Mouse (Mus musculus): ENCODE data around the gene Hells. TPM values are rescaled to one million over a fixed set of nuclear protein-coding genes. Genes with fewer than 3 reads are reported as not detected.

Hells gene
- 89.0 and 90.0 TPM in 2 replicates for polyA plus RNA-seq (2016; fragmentation: Nextera tagmentation; extraction: Ambion mirVana)

DNA sequence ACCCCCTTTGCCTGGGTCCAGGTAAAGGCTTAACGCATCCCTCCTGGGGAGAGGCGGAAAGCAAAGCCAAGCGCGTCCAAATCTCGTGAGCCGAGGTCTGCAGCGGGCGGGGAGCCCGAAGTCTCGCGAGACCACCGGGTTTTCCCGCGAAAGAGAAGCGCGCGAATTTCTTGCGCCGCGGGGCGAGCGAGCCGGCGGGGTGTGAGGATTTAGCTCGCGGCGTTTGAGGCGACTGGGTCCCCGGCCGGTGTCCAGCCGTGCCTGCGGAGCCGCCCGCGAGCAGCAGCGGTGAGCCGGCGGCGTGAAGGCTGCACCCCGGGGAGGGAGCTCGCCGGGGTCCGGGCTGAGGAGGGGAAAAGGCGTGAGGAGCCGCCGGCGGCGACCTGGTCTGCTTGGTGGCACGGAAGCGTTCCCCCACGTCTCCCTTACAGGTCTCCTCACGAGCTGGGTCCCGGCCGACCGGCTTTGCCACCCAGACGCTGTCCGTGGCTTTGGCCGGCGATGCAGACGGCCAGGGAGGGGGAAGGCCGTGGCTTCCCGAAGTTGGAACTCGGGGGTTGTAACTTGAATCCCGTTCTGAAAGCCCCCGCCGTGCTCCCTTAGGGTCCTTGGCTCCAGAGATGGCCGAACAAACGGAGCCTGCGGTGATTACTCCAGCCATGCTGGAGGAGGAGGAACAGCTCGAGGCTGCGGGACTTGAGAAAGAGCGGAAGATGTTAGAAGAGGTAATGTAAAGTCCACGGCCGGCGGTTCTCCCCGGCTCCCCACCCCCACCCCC, at the start of gene Hells:
Gene Hells, plus strand, starts transcription at position 128 of the 778 bp plus-strand sequence.
- ATAC-seq (ENCODE audit: low FRiP score): peak; percentile 93
- WGBS: under 1% methylated on average over 76 of the region's 76 CpGs
- H3K4me1 ChIP-seq: peaks cover 7% of the 10 kb centered on the region; the same call in 1 of the 2 replicates

DNA sequence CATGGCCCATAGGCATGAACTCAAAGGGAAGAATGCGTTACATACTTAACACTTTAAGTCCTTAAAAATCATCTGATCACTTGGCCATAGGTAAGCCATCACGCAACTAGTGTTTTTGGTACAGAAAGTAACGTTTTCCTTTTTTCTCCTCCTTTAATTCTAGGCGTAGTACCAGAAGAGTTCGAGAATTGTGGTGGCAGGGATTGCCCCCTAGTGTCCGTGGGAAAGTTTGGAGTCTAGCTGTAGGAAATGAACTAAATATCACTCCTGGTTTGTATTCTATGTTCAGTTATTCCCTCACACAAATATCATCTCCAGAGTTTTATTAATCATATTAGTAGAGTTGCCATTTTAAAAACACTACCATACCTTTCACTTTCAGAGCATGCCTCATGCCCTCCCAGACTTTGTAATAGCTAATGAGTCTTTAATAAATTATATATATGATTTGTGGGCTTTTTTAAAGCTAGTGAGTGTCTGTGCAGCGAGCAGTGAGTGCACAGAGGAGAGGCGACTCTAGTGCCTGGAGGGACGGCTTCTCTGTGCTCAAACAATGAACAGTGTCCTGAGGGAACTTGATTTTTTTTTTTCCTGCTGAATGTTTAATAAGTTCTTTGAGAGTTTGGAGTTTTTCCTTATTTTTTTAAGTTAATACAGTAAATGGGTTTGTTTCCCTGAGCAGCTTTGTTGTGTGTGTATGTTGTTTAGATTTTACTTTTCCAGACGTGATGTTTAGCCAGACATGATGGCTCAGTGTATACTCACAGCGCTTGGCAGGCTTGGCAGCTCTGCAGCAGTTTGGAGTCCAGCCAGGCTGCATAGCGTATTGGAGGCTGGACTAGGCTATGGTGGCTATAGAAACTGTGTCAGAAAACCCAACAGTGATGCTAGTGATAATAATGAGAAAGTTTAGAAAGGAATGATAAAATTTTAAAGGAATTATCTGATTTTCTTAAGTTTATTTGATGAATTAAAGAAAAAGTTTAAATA, 29.3 kb upstream of the Hells start:
- H3K4me1 ChIP-seq: no peaks in the 10 kb centered on the region
- H3K9me3 ChIP-seq: no peaks in the 10 kb centered on the region
- no peak overlapping the region for H3K27ac ChIP-seq
- H3K36me3 ChIP-seq (replicated peaks): no peaks in the 10 kb centered on the region
- 78% methylated on average over 12 of the region's 12 CpGs for WGBS
- no peak overlapping the region for H3K9ac ChIP-seq
- no peaks in the 10 kb centered on the region for H3K27me3 ChIP-seq
- H3K4me2 ChIP-seq: no peak overlapping the region
- no peak; the same call in 1 of the 2 replicates for ATAC-seq (ENCODE audit: low FRiP score)
- H3K4me3 ChIP-seq (replicated peaks): no peak overlapping the region

More for the DNA sequence above, at the start of gene Hells:
- no peaks in the 10 kb centered on the region for H3K9me3 ChIP-seq
- peaks cover 16% of the 10 kb centered on the region; the same call in 1 of the 2 replicates for H3K36me3 ChIP-seq (replicated peaks)
- H3K27me3 ChIP-seq: no peaks in the 10 kb centered on the region
- peak within 1 kb of the TSS; percentile 74 for H3K4me2 ChIP-seq
- H3K27ac ChIP-seq: peak within 1 kb of the TSS; percentile 80
- H3K9ac ChIP-seq: peak within 1 kb of the TSS; percentile 91
- H3K4me3 ChIP-seq (replicated peaks): peak within 1 kb of the TSS; percentile 81

DNA sequence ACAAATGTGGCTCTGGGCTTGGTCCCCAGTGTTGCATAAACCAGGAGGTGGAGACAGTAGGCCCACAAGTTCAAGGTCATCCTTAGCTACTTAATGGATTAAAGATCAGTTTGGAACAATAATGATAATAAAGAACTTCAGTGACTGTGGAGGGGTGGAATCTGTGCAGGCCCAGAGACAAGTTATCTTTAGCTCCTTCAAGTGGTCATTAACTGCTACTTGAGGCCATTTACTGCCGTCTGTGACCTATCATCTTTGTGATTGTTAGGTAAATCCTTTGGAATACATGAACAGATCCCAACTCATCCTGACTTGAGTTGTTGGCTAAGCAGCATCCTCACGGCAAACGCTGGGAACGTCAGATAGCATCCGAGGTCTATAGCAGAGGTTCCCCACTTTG, 28.2 kb upstream of the Hells start:
- Histone ChIP-seq H3K27me3 (no peaks in the 10 kb centered on the region), H3K4me2 (no peak overlapping the region), H3K9ac (no peak overlapping the region), H3K4me1 (no peaks in the 10 kb centered on the region), H3K36me3 (replicated peaks) (no peaks in the 10 kb centered on the region), H3K9me3 (no peaks in the 10 kb centered on the region), H3K27ac (no peak overlapping the region), H3K4me3 (replicated peaks) (no peak overlapping the region)
- WGBS: 90% methylated on average over 5 of the region's 5 CpGs
- no peak for ATAC-seq (ENCODE audit: low FRiP score)

DNA sequence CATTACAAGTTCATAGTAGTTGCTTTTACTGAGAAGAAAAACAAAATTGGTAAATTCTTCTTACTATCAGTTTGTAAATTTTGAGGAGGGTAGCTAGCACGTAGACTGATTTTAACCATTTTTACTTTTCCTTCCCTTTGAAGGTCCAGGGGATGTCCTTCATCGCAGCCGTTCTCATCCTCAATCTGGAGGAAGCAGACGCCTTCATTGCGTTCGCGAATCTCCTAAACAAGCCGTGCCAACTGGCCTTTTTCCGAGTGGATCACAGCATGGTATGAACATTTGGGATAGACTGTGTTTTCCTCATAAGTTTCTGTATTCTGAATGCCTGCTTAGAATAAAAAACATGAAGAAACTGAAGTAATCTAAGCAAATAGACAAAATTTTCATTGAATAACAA, 16.9 kb upstream of the Hells start:
- Histone ChIP-seq H3K9ac (no peak overlapping the region), H3K4me2 (no peak overlapping the region), H3K27ac (no peak overlapping the region), H3K27me3 (no peaks in the 10 kb centered on the region), H3K9me3 (no peaks in the 10 kb centered on the region), H3K4me1 (no peaks in the 10 kb centered on the region), H3K36me3 (replicated peaks) (peaks cover 13% of the 10 kb centered on the region), H3K4me3 (replicated peaks) (no peak overlapping the region)
- no peak for ATAC-seq (ENCODE audit: low FRiP score)
- WGBS: 94% methylated on average over 9 of the region's 9 CpGs

DNA sequence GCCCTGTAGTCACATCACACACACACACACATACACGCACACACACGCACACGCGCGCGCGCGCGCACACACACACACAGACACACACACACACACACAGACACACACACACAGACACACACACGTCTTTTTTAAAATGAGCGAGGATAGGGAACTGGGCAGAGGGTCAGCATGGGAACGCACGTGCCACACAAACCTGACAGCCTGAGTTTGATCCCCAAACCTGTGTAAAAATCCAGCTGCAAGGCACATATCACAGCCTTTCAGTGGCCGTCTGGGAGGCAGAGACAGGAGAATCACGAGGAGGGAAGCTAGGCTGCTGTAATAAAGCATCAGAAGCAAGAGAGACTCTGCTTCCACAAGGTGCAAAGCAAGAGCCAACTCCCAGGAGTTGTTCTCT, 15.8 kb upstream of the Hells start:
- H3K4me3 ChIP-seq (replicated peaks): no peak overlapping the region
- H3K36me3 ChIP-seq (replicated peaks): peaks cover 13% of the 10 kb centered on the region
- H3K4me2 ChIP-seq: no peak overlapping the region
- no peak overlapping the region for H3K9ac ChIP-seq
- no peaks in the 10 kb centered on the region for H3K27me3 ChIP-seq
- no peak overlapping the region for H3K27ac ChIP-seq
- 89% methylated on average over 15 of the region's 15 CpGs for WGBS
- H3K4me1 ChIP-seq: no peaks in the 10 kb centered on the region
- no peak for ATAC-seq (ENCODE audit: low FRiP score)
- H3K9me3 ChIP-seq: no peaks in the 10 kb centered on the region

DNA sequence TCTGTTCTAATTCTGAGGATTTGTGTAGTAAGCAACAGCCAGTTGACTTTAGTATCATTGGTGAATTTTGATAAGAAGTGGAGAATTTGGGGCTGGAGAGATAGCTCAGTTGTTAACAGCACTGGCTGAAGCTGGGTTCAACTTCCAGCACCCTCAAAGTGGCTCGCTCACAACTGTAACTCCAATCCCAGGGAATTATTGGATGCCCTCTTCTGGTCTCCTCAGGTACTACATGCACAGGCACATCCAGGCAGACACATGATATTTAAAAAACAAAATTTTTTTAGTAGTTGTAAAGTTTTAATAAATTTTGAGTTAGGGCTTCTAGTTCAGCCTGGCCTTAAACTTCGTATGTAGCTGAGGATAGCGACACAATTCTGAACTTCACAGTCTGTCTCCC, 15.0 kb upstream of the Hells start:
- no peak for ATAC-seq (ENCODE audit: low FRiP score)
- no peak overlapping the region for H3K27ac ChIP-seq
- no peak overlapping the region for H3K9ac ChIP-seq
- WGBS: 36% methylated on average over 3 of the region's 3 CpGs
- H3K27me3 ChIP-seq: no peaks in the 10 kb centered on the region
- peaks cover 13% of the 10 kb centered on the region for H3K36me3 ChIP-seq (replicated peaks)
- no peak overlapping the region for H3K4me3 ChIP-seq (replicated peaks)
- H3K4me2 ChIP-seq: no peak overlapping the region
- no peaks in the 10 kb centered on the region for H3K9me3 ChIP-seq
- H3K4me1 ChIP-seq: no peaks in the 10 kb centered on the region

DNA sequence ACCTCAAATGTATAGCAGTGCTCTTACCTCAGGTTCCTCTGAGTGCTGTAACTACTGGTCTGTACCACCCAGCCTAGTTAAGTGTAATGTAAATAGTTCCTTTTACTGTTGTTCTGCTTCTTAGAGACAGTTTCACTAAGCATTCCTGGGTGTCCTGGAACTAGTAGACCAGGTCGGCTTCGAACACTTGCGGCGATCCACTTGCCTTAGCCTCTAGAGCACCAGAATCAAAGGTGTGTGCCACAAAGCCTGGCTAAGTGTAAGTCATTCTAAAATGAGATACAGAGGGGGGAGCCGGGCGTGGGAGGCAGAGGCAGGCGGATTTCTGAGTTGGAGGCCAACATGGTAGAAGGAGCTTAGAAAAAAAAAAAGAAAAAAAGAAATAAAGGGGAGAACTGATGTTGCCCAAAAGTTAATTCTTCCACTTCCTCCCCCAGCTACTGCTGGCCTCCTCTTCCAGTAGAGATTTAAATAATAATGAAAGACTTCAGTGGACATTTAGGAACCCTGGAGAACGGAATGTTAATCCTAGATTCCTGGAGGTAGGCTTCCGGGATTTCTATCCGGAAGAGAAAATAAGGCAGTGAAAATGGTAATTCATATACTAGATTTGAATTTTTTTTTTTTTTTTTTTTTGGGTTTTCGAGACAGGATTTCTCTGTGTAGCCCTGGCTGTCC, 2.1 kb upstream of the Hells start:
- WGBS: 88% methylated on average over 10 of the region's 11 CpGs
- Histone ChIP-seq H3K9ac (no peak overlapping the region), H3K27ac (no peak overlapping the region), H3K27me3 (no peaks in the 10 kb centered on the region), H3K4me1 (peaks cover 7% of the 10 kb centered on the region; the same call in 1 of the 2 replicates), H3K9me3 (no peaks in the 10 kb centered on the region), H3K4me3 (replicated peaks) (no peak overlapping the region), H3K36me3 (replicated peaks) (no peaks in the 10 kb centered on the region), H3K4me2 (no peak overlapping the region)
- ATAC-seq (ENCODE audit: low FRiP score): no peak

DNA sequence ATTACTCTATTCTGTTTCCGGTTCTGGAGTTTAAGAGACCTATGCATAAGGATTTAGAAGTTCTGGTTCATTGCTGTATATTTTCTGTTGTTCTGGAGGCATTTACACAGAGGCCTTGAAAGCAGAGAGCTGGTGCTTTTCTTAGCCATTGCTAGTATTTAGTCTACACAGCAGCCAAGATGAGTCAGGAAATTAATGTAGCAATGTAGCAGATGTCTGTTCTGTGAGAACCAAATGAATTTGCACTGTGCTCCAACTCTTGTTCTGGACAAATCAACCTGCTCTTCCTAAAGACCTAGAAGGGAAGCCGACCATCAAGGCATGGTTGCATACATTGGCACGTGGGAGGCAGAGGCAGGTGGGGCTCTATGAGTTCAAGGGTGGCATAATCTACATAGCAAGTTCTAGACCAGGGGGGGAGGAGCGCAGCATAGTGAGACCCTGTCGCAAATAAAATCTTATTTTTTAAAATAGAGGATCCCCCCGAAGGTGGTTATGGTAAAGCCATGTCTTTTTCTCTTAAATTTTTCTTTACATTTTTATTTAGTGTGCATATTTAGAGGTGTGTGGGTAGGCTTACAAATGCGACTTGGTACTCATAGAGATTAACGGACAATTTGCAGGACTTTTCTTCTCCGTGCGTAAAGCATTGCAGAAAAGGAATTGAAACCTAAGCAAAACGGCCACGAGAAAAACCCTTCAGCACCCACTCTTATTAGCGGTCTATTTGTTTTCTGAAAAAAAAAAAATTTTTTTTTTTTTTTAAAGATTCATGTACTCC, 1.1 kb upstream of the Hells start:
- 80% methylated on average over 13 of the region's 13 CpGs for WGBS
- Histone ChIP-seq H3K36me3 (replicated peaks) (peaks cover 9% of the 10 kb centered on the region; the same call in 1 of the 2 replicates), H3K27me3 (no peaks in the 10 kb centered on the region), H3K9me3 (no peaks in the 10 kb centered on the region), H3K27ac (no peak overlapping the region), H3K4me1 (peaks cover 7% of the 10 kb centered on the region; the same call in 1 of the 2 replicates), H3K4me3 (replicated peaks) (peak overlapping the region; percentile 81), H3K9ac (peak overlapping the region; percentile 91; the same call in 1 of the 2 replicates), H3K4me2 (peak overlapping the region; percentile 74)
- no peak for ATAC-seq (ENCODE audit: low FRiP score)

DNA sequence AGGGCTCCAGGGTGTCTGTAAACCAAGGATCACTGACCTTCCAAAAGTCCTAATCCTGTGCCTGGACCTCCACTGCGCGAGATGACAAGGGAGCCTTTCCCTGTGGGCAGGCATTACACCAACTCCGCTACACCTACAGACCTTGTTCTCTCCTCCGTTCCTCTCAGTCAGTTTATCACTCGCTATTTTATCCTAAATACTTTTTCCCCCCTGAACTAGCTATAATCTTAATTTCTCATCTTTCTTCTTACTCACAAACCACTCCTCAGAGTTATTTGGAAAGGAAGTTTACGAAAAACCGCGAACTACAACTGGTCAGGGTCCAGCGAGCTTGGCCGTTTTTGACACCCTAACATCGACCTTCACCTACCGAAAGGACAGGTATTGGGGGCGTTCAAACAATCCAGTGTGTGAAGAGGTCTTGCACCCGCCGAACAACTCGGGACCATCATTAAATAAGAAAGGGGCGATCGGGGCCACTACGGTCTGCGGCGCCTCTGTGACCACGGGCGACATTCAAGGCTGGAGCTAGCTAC, 395 bp upstream of the Hells start:
- peak; percentile 49 for ATAC-seq (ENCODE audit: low FRiP score)
- WGBS: 2% methylated on average over 23 of the region's 23 CpGs
- Histone ChIP-seq H3K9me3 (no peaks in the 10 kb centered on the region), H3K4me1 (peaks cover 7% of the 10 kb centered on the region; the same call in 1 of the 2 replicates), H3K4me2 (peak overlapping the region; percentile 74), H3K27me3 (no peaks in the 10 kb centered on the region), H3K9ac (peak overlapping the region; percentile 91), H3K4me3 (replicated peaks) (peak overlapping the region; percentile 81), H3K27ac (peak overlapping the region; percentile 80; the same call in 1 of the 2 replicates), H3K36me3 (replicated peaks) (peaks cover 12% of the 10 kb centered on the region; the same call in 1 of the 2 replicates)

DNA sequence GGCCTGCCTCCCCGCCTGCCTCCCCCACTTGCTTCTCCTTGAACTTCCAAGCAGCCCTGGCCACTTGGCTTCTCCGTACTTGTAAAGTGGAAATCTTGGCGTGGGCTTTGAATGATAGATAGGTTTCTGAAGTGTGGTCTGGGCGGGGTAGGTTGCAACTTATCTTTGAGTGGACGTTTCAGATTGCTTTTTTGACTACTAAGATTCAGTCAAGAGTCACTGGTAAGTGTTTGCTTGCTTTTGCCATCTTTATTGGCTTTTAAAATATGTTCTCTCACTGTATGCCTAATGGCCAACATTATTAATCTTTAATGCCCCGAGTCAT, 813 bp downstream of the Hells start:
- Histone ChIP-seq H3K9ac (peak overlapping the region; percentile 91), H3K4me1 (peaks cover 7% of the 10 kb centered on the region; the same call in 1 of the 2 replicates), H3K9me3 (no peaks in the 10 kb centered on the region), H3K27ac (no peak overlapping the region), H3K4me3 (replicated peaks) (peak overlapping the region; percentile 81), H3K27me3 (no peaks in the 10 kb centered on the region), H3K4me2 (peak overlapping the region; percentile 74), H3K36me3 (replicated peaks) (peaks cover 19% of the 10 kb centered on the region; the same call in 1 of the 2 replicates)
- WGBS: under 1% methylated on average over 6 of the region's 6 CpGs
- ATAC-seq (ENCODE audit: low FRiP score): no peak
